Mouse (Mus musculus) bone marrow macrophage, adult 2 months (primary cell): ENCODE measurements around the gene Aasdhppt.

Experiments
- CTCF ChIP-seq: IDR thresholded peaks from 2 replicates; pipeline ENCODE4 v1.5.1; 2012; ENCODE audit warnings: low read depth, mild to moderate bottlenecking, low read length, moderate library complexity
- POLR2A ChIP-seq: IDR thresholded peaks from 2 replicates; pipeline ENCODE4 v1.6.1; 2012; ENCODE audit warnings: mild to moderate bottlenecking, low read depth, low read length, borderline replicate concordance

DNA sequence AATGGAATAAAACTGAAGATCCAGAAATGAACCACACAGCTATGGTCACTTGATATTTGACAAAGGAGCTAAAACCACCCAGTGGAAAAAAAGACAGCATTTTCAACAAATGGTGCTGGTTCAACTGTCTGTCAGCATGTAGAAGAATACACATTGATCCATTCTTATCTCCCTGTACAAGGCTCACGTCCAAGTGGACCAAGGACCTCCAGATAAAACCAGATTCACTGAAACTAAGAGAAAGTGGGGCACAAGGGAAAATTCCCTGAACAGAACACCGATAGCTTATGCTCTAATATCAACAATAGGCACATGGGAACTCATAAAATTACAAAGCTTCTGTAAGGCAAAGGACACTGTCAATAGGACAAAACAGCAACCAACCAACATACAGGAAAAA lies 8.8 kb downstream of the Aasdhppt start:
- TF ChIP-seq POLR2A (no peak), CTCF (no peak)
